Mouse (Mus musculus): ENCODE data around the gene U2af2.

GRCm38 (mm10) chr7:5051193-5052192 lies 10.4 kb upstream of the U2af2 start, which contains the start of gene Zfp580:
- TF ChIP-seq POLR2A (IDR thresholded peaks at IDR 0.05; ENCODE audit: borderline replicate concordance, extremely low read depth, insufficient read depth, insufficient read length, poor library complexity, severe bottlenecking) (peak; percentile 74; the same call in 1 of the 2 replicates), CTCF (IDR thresholded peaks at IDR 0.05; ENCODE audit: borderline replicate concordance, extremely low read depth, insufficient read depth, insufficient read length) (no peak)

Measured in brain, embryonic 14.5 days (tissue).